Mouse (Mus musculus) lung, postnatal 25 days (tissue): ENCODE results near the gene Kcnq1.

Source experiments
- DNase-seq: peaks from one replicate; pipeline ENCODE4 v3.0.0; 2022; ENCODE audit warnings: low spot score

The Kcnq1 gene

GRCm38 (mm10) chr7:143416406-143416805 is 310.2 kb downstream of the Kcnq1 start:
- no peak for DNase-seq

- no peak for DNase-seq
Observed at GRCm38 (mm10) chr7:143417875-143418274, 311.7 kb downstream of the Kcnq1 start.

- DNase-seq, result no peak
Observed at GRCm38 (mm10) chr7:143419585-143420160, 313.5 kb downstream of the Kcnq1 start.

GRCm38 (mm10) chr7:143428142-143428813 is 322.1 kb downstream of the Kcnq1 start:
- DNase-seq, result no peak

GRCm38 (mm10) chr7:143428814-143429499 is 322.8 kb downstream of the Kcnq1 start:
- no peak for DNase-seq

- DNase-seq, result no peak
Observed at GRCm38 (mm10) chr7:143432631-143433030, 326.5 kb downstream of the Kcnq1 start.

- no peak for DNase-seq
Observed at GRCm38 (mm10) chr7:143433331-143433730, 327.2 kb downstream of the Kcnq1 start.

GRCm38 (mm10) chr7:143437231-143437893 is 331.2 kb downstream of the Kcnq1 start:
- DNase-seq, result no peak

GRCm38 (mm10) chr7:143437894-143438581 is 331.9 kb downstream of the Kcnq1 start:
- no peak for DNase-seq

- no peak for DNase-seq
Observed at GRCm38 (mm10) chr7:143438965-143439364, 332.8 kb downstream of the Kcnq1 start.

GRCm38 (mm10) chr7:143444580-143444954 is 338.4 kb downstream of the Kcnq1 start:
- no peak for DNase-seq

GRCm38 (mm10) chr7:143444955-143445648 is 338.9 kb downstream of the Kcnq1 start:
- no peak for DNase-seq

GRCm38 (mm10) chr7:143445651-143446460 is 339.7 kb downstream of the Kcnq1 start:
- DNase-seq, result no peak

GRCm38 (mm10) chr7:143447130-143447529 is 341.0 kb downstream of the Kcnq1 start:
- DNase-seq, result no peak

- no peak for DNase-seq
Observed at GRCm38 (mm10) chr7:143458963-143459331, 352.8 kb downstream of the Kcnq1 start.

- peak; percentile 24 for DNase-seq
Observed at GRCm38 (mm10) chr7:143459332-143460211, 353.4 kb downstream of the Kcnq1 start.

- DNase-seq, result no peak
Observed at GRCm38 (mm10) chr7:143460217-143460834, 354.2 kb downstream of the Kcnq1 start.

- DNase-seq, result peak; percentile 92
Observed at GRCm38 (mm10) chr7:143460874-143461273, 354.7 kb downstream of the Kcnq1 start, which contains the start of gene Cdkn1c. TSS of gene Cdkn1c (minus strand) at chr7:143461050.

GRCm38 (mm10) chr7:143461294-143461870 is 355.2 kb downstream of the Kcnq1 start:
- no peak for DNase-seq
